In the genomic region with DNA sequence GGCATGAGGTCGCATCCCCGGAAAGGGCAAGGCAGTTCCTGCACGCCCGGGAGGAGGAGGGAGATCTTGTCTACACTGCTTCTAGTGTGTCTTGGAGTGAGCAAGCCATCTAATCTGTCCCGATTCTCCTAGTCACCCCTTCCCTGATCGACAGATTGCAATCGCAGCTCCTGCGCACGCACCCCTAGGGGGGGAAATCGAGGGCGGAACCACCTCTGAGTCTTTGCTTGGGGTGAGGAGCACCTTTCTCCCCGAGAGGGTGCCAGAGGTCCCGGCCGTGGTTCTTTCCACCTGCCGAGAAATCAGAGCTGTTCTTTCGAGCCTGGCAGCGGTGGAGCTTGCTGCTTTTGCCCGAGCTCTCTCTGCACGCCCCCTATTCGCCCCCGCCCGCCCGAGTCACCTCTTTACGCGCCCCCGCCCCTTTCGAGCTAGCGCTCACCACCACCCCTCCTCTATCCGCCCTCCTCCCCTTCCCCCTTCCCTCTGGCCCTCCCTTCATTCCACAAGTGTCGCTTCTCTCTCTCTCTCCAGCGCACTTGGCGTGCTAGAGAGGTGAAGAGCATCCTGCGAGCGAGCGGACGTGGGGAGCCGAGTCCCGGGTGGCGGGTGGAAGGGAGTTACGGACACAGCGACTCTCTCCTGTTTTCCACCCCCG, we compare ENCODE assay signal across 8 mouse cellular contexts. TPM values are rescaled to one million over a fixed set of nuclear protein-coding genes. Genes with fewer than 3 reads are reported as not detected.
A peak's percentile ranks its signal among the peaks of the same experiment; 100 is the strongest.
DNase-seq lines count a peak whose midpoint lies in the region; ATAC-seq and TF ChIP-seq lines count a peak whose summit lies in the region.

A gene (plus strand): TSS at position 498 of the 655 bp plus-strand sequence.

- ATAC-seq in heart, embryonic 11.5 days (replicated peaks; ENCODE audit: insufficient number of reproducible peaks, low FRiP score, low TSS enrichment), result peak; percentile 54

- H3K36me3 ChIP-seq in heart, embryonic 11.5 days (ENCODE audit: control insufficient read depth, insufficient read depth, low read length), result no peaks in the 10 kb centered on the region

- WGBS in lung, adult 2 months, result 2% methylated on average over 42 of the region's 42 CpGs
- WGBS in heart, embryonic 11.5 days (ENCODE audit: insufficient replicate concordance), result 1% methylated on average over 41 of the region's 42 CpGs

- no peak for TF ChIP-seq POLR2A in lung, adult 2 months (IDR thresholded peaks at IDR 0.05; ENCODE audit: borderline replicate concordance, extremely low read depth, low read depth, low read length)
- no peak; the same call in 1 of the 2 replicates for TF ChIP-seq POLR2A in cortical plate, adult 2 months (IDR thresholded peaks at IDR 0.05; ENCODE audit: extremely low read depth, insufficient read depth, low read length)

- TF ChIP-seq CTCF in lung, adult 2 months (IDR thresholded peaks at IDR 0.05; ENCODE audit: insufficient read depth, low read length), result no peak
- no peak for TF ChIP-seq CTCF in cortical plate, adult 2 months (IDR thresholded peaks at IDR 0.05; ENCODE audit: extremely low read depth, insufficient read depth, low read length)

- H3K4me2 ChIP-seq in heart, embryonic 11.5 days, result peak within 1 kb of the TSS; percentile 99

- peak within 1 kb of the TSS; percentile 49; the same call in 1 of the 2 replicates for H3K9ac ChIP-seq in heart, embryonic 11.5 days (ENCODE audit: low read depth, low read length)

- H3K9me3 ChIP-seq in heart, embryonic 11.5 days (replicated peaks; ENCODE audit: control insufficient read depth, low read length), result no peaks in the 10 kb centered on the region

- peaks cover 3% of the 10 kb centered on the region for H3K4me1 ChIP-seq in lung, adult 2 months (ENCODE audit: control insufficient read depth, insufficient read depth, low read length)
- no peaks in the 10 kb centered on the region; the same call in 1 of the 2 replicates for H3K4me1 ChIP-seq in cortical plate, adult 2 months (ENCODE audit: control insufficient read depth, insufficient read depth, low read length)
- H3K4me1 ChIP-seq in heart, embryonic 11.5 days (ENCODE audit: control insufficient read depth, insufficient read depth, low read length), result peaks cover 12% of the 10 kb centered on the region

- peaks cover 76% of the 10 kb centered on the region for H3K27me3 ChIP-seq in heart, embryonic 11.5 days (ENCODE audit: control insufficient read depth, insufficient read depth, low read length)

- DNase-seq in lung, adult 2 months, result no peak
- no peak for DNase-seq in lung, postnatal 4 days
- DNase-seq in layer of hippocampus, adult 8-10 months (ENCODE audit: low spot score in 2 of 2), result peak; percentile 44 to 45
- DNase-seq in lung, postnatal 10 days, result peak; percentile 24
- DNase-seq in right cerebral cortex, postnatal 4 days, result peak; percentile 70
- no peak for DNase-seq in spleen, postnatal 36 days (ENCODE audit: low spot score in 2 of 2)

- peak within 1 kb of the TSS; percentile 79 for H3K27ac ChIP-seq in cortical plate, adult 2 months (ENCODE audit: insufficient read depth, low read length)
- H3K27ac ChIP-seq in heart, embryonic 11.5 days (ENCODE audit: low read depth, low read length), result no peak within 1 kb of the TSS

- peak within 1 kb of the TSS; percentile 44 for H3K4me3 ChIP-seq in lung, adult 2 months (replicated peaks; ENCODE audit: extremely low read depth, low read depth, low read length)
- peak within 1 kb of the TSS; percentile 97 for H3K4me3 ChIP-seq in cortical plate, adult 2 months (ENCODE audit: insufficient read depth, low read length)
- peak within 1 kb of the TSS; percentile 58 for H3K4me3 ChIP-seq in heart, embryonic 11.5 days (ENCODE audit: low read depth, low read length)

RNA-seq across cellular contexts. Expression of the gene that starts here (rescaled TPM):
- 0.70 and 0.86 TPM in 2 replicates for polyA plus RNA-seq in lung, adult 2 months (2012; rRNA removed)
- polyA plus RNA-seq in cortical plate, adult 2 months (2012; rRNA removed), result 31.2 and 36.4 TPM in 2 replicates
- 0.27 and 0.72 TPM in 2 replicates for polyA plus RNA-seq in heart, embryonic 11.5 days (2014; fragmentation: Nextera tagmentation; extraction: Ambion mirVana)
- 10 to 100 TPM; 47.3 to 55.1 (median 48.7) TPM for total RNA-seq in layer of hippocampus, adult 8-10 months (2022)

Comparison
In these comparisons a context has a peak if more than half of its experiments do, and no peak if none do; other contexts are left out.
1. RNA of the gene that starts here (polyA plus RNA-seq): 31.2 to 36.4 TPM in cortical plate, adult 2 months; 0.27 to 0.72 TPM in heart, embryonic 11.5 days and 0.70 to 0.86 TPM in lung, adult 2 months; every median in the first group is over 10 times any median in the second.
2. DNase-seq: peak in layer of hippocampus, adult 8-10 months (2 of 2), lung, postnatal 10 days (single experiment) and right cerebral cortex, postnatal 4 days (single experiment); none in lung, adult 2 months (single experiment), lung, postnatal 4 days (0 of 2) and spleen, postnatal 36 days (0 of 2).
3. Peak in ATAC-seq, H3K4me3 ChIP-seq, H3K9ac ChIP-seq and H3K4me2 ChIP-seq in heart, embryonic 11.5 days; RNA of the gene not detected or under 1 TPM.
4. H3K4me3 ChIP-seq: peak in every context shown above with its lines; median percentile 97 in cortical plate, adult 2 months; 58 in heart, embryonic 11.5 days; 44 in lung, adult 2 months.